Mouse (Mus musculus) bone marrow macrophage, adult 2 months (primary cell): Measurements from ENCODE around the gene Cdk2. TPM values are rescaled to one million over a fixed set of nuclear protein-coding genes. Genes with fewer than 3 reads are reported as not detected.
A peak's percentile ranks its signal among the peaks of the same experiment; 100 is the strongest.

Source experiments
- H3K27ac ChIP-seq: 2 replicates; pipeline ENCODE4 v1.5.1; 2012; ENCODE audit warnings: low read depth, low read length; ENCODE audit not compliant: insufficient read depth
- H3K4me1 ChIP-seq: 2 replicates; pipeline ENCODE4 v1.6.1; 2012; ENCODE audit warnings: low read length; ENCODE audit not compliant: control insufficient read depth, insufficient read depth
- H3K4me3 ChIP-seq: 2 replicates; pipeline ENCODE4 v1.5.1; 2012; ENCODE audit warnings: mild to moderate bottlenecking, low read length, moderate library complexity; ENCODE audit not compliant: insufficient read depth
- CTCF ChIP-seq: IDR thresholded peaks from 2 replicates; pipeline ENCODE4 v1.5.1; 2012; ENCODE audit warnings: low read depth, mild to moderate bottlenecking, low read length, moderate library complexity
- POLR2A ChIP-seq: IDR thresholded peaks from 2 replicates; pipeline ENCODE4 v1.6.1; 2012; ENCODE audit warnings: mild to moderate bottlenecking, low read depth, low read length, borderline replicate concordance
- polyA plus RNA-seq: library from polyadenylated mRNA; stranded (reverse); fragments of >200 nt; gene quantifications from 2 replicates; pipeline ENCODE4 v1.2.4, GENCODE M21; 2012; ENCODE audit not compliant: missing spikeins, insufficient read depth, insufficient read length

Gene Cdk2
- polyA plus RNA-seq: 47.0 and 53.0 TPM in 2 replicates

- peak within 1 kb of the TSS; percentile 96 for H3K4me3 ChIP-seq
- H3K27ac ChIP-seq: peak within 1 kb of the TSS; percentile 91
- peaks cover 19% of the 10 kb centered on the region for H3K4me1 ChIP-seq
- TF ChIP-seq CTCF: no peak
- TF ChIP-seq POLR2A: peak; percentile 90
Measured at GRCm38 (mm10) chr10:128704491-128705316, at the start of gene Cdk2. Gene Cdk2, minus strand, starts transcription at chr10:128705031.

DNA sequence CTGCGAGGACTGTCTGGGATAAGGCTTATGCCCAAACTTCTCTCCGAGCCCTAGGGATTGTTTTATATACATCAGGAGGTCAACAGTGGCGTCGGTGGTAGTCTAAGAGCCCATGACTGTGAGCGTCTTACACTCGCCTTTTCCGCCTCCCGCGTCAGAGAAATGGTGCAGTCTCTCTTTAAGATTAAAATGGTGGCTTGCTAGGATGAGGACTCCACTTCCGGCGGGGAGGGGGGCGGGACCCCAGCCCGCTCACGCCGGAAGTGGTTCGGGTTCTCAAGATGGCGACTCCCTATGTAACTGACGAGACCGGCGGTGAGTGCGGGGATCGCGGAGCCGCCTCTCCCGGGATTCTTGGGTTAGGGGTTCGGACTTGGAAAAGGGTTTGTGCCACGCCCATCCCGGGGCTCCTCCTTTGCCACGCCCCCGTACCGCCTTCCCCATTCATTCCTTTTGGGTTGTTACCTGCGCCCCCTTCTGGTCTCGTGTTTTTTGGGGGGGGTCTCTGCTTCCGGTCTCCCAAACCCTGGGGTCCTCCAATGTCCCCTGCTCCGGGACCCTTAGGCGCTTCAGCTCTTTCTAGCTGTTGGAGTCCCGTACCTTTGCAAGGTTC is 43.5 kb upstream of the Cdk2 start:
- H3K4me1 ChIP-seq: peaks cover 33% of the 10 kb centered on the region
- H3K4me3 ChIP-seq: peak overlapping the region; percentile 86
- peak overlapping the region; percentile 76 for H3K27ac ChIP-seq
- TF ChIP-seq POLR2A (no peak), CTCF (peak; percentile 82)

DNA sequence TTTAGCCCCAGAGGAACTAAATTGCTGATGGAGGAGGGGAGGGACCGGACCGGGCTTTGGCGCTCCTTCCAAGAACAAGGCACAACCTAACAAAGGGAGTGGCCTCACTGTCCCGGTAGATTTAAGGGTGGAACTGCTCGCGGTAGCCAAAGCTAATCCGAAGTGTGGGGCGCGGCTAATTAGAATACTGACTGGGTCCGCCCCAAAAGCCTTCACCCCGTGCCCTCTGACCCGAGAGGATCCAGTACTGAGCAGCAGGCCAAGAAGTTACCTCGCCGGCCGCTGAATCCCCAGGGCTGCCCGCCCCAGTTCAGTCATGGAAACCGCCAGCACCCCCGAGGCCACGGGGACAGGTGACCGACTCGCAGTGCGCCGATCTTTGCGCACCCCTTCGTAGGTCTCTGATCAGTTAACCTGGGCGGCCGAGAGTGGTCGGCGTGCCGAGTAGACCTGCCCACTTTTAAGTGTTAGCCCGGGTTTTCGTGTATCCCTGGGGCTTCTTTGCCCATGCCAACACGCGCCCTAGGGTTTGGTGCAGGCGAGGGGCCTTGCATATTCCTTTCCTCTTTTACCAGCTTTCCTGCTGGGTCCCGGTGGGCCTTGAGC is 42.9 kb upstream of the Cdk2 start, which contains the start of gene Pym1:
TSS of gene Pym1 (plus strand) at position 244 of the 606 bp plus-strand sequence.
- H3K4me1 ChIP-seq: peaks cover 35% of the 10 kb centered on the region
- no peak for TF ChIP-seq CTCF
- TF ChIP-seq POLR2A: no peak
- peak within 1 kb of the TSS; percentile 86 for H3K4me3 ChIP-seq
- peak within 1 kb of the TSS; percentile 76 for H3K27ac ChIP-seq

DNA sequence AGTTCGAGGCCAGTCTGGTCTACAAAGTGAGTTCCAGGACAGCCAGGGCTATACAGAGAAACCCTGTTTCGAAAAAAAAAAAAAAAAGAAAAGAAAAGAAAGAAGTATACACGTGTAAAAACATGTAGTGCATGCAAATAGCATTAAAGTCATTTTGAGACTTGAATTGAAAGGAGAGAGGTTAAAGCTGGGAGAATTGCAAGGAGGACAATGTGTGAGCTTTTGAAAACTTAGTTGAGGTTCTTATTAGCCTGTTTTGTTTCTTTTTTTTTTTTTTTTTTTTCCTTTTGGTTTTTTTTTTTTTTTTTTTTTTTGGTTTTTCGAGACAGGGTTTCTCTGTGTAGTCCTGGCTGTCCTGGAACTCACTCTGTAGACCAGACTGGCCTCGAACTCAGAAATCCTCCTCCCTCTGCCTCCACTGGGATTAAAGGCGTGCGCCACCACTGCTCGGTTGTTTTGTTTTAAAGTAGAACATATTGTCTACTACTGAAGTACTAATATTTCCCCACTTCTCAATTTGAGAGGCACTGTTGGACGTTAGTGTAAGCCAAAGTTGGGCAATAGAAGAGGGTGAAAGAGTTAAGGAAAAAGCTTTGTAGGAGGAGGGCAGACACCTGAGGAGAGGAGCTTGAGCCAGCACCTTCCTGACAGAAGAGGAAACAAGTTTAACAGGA is 42.3 kb upstream of the Cdk2 start:
- Histone ChIP-seq H3K4me1 (peaks cover 35% of the 10 kb centered on the region), H3K4me3 (peak overlapping the region; percentile 86), H3K27ac (peak overlapping the region; percentile 76)
- no peak for TF ChIP-seq CTCF
- no peak for TF ChIP-seq POLR2A

DNA sequence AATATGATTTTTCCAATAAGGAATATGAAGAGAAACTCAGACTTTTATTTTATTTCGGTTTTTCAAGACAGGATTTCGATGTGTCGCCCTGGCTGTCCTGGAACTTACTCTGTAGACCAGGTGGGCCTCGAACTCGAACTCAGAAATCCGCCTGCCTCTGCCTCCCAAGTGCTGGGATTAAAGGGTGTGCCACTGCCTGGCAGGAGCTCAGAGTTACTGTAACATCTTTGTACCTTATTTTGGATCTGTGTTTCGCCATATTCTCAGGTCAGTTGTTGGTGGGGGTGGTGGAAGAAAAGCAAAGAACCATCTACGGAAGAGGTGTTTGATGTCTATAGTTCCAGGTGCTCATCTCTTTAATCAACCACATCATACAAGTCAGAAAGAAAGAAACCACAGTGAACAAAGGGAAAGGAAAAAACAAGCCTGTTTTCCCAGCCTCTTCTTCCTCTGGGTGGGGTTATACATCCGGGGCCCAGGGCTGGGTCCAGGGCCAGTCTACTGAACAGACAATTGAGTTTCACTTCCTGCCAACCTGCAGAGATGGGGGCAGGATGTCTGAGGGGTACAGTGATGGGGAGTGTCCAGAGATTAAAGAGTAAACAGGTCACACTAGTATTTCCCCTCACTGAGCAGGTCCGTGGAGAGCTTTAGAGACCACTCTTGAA is 41.2 kb upstream of the Cdk2 start:
- Histone ChIP-seq H3K4me3 (no peak overlapping the region), H3K27ac (no peak overlapping the region), H3K4me1 (peaks cover 32% of the 10 kb centered on the region)
- TF ChIP-seq CTCF: no peak

DNA sequence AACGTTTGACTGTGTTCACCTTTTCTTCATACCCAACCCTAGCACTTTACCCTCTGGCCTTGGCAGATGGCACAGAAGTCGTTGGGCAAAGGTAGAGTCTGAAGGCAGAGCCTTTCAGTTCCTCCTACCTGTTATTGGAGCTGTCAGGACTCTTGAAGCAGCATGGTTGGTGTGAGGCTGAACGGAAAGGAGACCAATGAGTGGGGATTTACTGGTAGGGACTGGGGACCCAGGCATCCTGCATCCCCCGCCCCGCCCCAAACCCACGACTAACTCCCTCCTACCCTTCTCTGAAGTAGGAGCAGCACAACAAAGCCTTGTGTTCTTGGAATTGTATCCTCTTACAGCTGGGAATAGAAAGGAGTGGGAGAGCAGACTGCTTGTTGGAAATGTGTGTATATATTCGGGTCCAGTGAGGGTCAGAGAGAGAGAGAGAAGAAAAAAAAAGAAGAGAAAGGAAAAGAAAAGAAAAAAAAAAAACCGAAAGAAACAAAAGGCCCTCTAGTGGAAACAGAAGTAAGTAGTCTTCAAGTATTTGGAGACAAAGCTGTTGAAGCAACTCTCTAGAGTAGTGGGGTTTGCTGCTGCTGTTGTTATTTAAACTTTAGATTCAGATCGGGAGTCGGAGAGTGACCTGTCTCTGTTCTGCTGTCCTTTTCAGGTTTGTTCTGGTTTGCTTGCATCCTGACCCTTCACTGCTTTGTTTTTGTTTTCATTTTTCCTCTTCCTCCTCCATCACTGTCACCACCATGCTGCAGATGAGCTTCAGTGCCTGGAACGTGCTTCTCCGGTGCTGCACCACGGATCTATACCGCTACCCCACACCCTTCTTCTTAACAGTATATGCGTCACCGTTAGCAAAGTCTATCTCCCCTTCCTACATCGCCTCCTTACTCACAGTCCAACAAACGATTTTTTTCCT is 40.1 kb upstream of the Cdk2 start, which contains the start of gene Dgka:
TSS of gene Dgka (minus strand) at position 176 of the 922 bp plus-strand sequence.
- Histone ChIP-seq H3K4me3 (peak within 1 kb of the TSS; percentile 70), H3K4me1 (peaks cover 28% of the 10 kb centered on the region), H3K27ac (no peak within 1 kb of the TSS)
- TF ChIP-seq POLR2A: no peak
- no peak for TF ChIP-seq CTCF

DNA sequence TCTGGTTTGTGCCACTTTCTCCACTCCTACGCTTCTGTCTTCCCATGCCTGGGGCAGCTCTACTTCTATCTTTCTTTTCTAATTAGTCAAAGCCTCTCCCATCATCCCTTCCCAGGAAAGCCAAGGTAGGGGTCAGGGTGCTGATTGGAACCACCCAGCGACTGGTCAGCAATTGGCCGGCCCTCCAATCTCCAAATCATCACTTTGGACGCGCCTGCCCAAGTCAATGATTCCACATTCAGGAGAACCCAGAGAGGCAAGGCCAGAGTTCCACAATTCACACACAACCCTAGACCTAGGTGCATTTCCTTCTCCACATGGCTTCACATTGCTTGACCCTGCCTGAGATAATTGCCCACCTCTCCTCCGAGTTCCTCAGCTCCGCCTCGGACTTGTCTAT is 39.4 kb upstream of the Cdk2 start:
- Histone ChIP-seq H3K27ac (no peak overlapping the region), H3K4me3 (peak overlapping the region; percentile 70), H3K4me1 (peaks cover 24% of the 10 kb centered on the region)
- no peak for TF ChIP-seq POLR2A
- TF ChIP-seq CTCF: 0 out of 2 replicates have a peak, but pooled peaks have one; percentile 10

- peak overlapping the region; percentile 70 for H3K4me3 ChIP-seq
- H3K4me1 ChIP-seq: peaks cover 21% of the 10 kb centered on the region
- TF ChIP-seq POLR2A: no peak
- TF ChIP-seq CTCF: no peak
- no peak overlapping the region for H3K27ac ChIP-seq
Measured at GRCm38 (mm10) chr10:128743791-128744191, 39.0 kb upstream of the Cdk2 start.

GRCm38 (mm10) chr10:128743235-128743634 is 38.4 kb upstream of the Cdk2 start:
- Histone ChIP-seq H3K4me1 (peaks cover 21% of the 10 kb centered on the region), H3K4me3 (peak overlapping the region; percentile 70), H3K27ac (no peak overlapping the region)
- no peak for TF ChIP-seq POLR2A
- TF ChIP-seq CTCF: no peak
